Mouse (Mus musculus): ENCODE results near the gene Olfr1438-ps1.
"Not testable (repeated sequence)": the region's sequence is repeated elsewhere in the genome, so short reads cannot be mapped to it uniquely, and the experiment has no call there.

Gene Olfr1438-ps1

DNA sequence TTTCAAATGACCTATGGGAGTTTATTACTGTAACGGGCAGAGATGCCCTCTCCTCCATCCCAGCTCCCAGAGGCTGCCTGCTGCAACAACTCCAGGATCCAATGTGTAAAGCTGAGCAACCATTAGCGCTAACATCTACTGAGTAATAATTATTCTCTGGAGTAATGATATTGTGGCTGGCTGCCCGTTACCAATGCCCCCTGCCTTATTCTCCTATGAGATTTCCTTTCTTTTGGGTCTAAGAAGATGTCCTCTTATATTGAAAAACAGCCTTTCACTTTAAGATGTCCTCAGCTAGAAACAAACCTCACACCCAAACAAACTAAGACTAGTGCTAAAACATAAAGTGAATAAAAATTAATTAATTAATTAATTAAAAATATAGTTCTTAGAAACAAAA, at the start of gene Olfr1438-ps1:
Gene Olfr1438-ps1 (minus strand): TSS at position 101 of the 400 bp plus-strand sequence.
- DNase-seq, result no peak

DNA sequence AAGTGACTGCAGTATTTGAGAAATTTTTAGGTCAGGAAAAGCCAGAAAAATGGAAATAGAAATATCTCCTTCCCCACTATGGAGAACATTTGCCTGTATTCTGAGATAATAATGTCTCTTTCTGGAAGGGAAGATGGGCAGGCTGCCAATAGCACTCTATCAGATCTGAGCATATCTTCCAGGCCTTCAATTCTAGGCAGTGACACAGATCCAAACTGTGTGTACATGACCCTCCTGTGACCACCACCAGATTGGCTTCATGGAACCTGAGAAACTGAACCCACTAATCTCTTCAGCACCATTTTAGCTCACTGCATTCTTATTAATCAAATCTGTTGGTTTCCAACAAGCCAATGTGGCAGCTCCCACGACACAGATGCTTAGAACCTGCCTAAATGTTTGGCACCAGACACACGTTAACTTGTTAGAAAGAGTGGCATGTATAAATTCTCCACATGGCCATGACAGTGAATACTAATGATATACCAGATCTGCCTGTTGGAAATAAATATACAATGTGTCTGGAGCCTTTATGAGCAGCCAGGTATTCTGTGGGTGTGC, 38.8 kb upstream of the Olfr1438-ps1 start:
- no peak for DNase-seq

DNA sequence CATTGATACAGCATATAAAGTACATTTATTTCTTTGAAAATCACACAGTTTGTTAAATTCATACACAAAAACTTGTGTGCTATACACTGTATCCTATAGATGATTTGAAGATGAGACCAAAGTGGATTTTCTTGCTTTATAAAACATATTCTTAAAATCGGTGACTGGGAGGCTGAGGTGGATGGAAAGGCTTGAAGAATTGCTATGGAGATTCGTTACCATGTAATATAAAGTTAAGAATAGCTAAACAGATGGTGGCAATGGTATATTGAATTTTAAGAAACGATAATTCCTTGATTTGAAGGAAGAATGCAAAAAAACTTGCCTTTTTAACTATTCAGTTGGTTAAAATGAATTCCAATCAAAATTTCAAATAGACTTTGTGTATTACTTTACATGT, 37.3 kb upstream of the Olfr1438-ps1 start:
- DNase-seq, result no peak

DNA sequence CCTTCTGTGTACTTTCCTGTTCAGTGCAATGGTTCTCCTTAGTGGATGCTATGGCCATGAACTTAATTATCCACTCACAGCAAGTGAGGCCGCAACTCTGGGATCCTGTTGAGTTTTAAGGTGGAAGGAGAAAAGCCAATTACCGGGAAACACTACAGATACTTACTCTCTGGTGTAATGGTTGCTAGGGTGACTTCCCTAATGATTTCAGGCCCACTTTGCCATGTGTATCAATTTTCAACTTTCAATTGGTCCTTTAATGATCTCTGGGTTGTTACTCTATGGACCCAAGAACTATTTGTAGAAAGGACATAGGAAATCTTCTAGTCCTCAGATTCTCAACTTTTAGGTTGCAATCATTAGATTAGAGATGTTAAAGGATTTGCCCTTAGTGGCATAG, 10.7 kb downstream of the Olfr1438-ps1 start, which contains the start of gene Olfr1437:
Gene Olfr1437 (minus strand): TSS at position 101 of the 400 bp plus-strand sequence.
- no peak for DNase-seq

DNA sequence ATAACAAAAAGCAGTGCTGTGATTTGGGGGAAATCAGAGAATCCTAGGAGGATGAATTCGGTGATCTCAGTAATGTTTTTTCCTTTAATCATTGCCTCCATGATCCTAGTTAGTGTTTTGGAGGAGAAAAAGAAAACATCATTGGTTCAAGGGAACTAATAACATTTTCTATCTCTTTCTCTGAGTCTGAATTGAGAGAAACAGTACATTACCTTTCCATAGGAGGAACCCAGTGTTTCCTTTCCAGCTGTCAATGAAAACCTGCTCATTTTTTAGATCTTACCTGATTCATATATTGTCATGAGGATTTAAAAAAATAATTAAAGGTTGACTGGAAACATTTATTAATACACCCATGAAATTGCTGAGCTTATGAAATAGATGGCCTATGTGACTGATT, 36.7 kb downstream of the Olfr1438-ps1 start, which contains the start of gene Olfr1436:
Gene Olfr1436 (minus strand): TSS at position 101 of the 400 bp plus-strand sequence.
- DNase-seq, result not testable (repeated sequence)

DNA sequence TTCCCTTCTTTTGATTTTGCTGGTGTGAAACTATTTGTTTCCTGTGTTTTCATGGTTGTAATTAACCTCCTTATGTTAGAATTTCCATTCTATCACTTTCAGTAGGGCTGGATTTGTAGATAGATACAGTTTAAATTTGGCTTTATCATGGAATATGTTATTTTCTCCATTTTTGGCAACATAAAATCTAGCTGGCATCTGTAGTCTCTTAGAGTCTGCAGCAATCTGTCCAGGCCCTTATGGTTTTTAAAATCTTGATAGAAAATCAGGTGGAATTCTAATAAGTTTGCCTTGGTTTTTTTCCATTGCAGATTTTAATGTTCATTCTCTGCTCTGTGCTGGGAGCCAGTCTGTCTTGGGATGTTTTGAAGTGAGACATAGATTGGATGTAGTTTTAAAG, 42.7 kb downstream of the Olfr1438-ps1 start:
- DNase-seq, result no peak

DNA sequence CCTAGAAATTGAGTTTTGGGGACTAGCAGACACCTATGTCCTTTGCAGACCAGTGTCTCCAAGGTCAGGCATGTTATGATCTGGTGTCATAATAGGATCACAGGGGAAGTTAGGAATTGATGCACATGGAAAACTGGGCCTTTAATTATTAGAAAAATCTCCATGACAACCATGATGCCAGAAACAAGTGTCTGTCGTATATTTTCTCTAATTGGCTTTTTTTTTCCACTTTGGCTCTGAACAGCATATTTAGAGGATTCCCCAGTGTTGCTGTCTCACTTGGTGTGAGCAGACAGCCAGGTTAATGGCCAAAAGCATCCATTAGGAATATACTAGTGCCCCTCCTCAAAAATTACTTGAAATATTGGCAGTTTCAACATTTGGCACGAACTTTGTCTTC, 56.2 kb downstream of the Olfr1438-ps1 start, which contains the start of gene Olfr1434:
Gene Olfr1434 (plus strand): TSS at position 301 of the 400 bp plus-strand sequence.
- no peak for DNase-seq
